Mouse (Mus musculus) heart, postnatal 0 days (tissue): ENCODE data around the gene Sac3d1. TPM values are rescaled to one million over a fixed set of nuclear protein-coding genes. Genes with fewer than 3 reads are reported as not detected.

Source experiments
- ATAC-seq: fragments of 200-750 bp; cut with Nextera tagmentation; 2 replicates; pipeline ENCODE4 v1.8.0; 2017; ENCODE audit warnings: low read depth, moderate number of reproducible peaks, moderate library complexity; ENCODE audit not compliant: insufficient read depth
- DNase-seq: peaks from one replicate; pipeline ENCODE4 v3.0.0-alpha.2; 2016; ENCODE audit warnings: low spot score
- H3K27ac ChIP-seq: fragments of 300-500 bp; sonication (generic); 2 replicates; pipeline ENCODE4 v1.5.1; 2014; ENCODE audit warnings: low read depth, mild to moderate bottlenecking
- H3K27me3 ChIP-seq: fragments of 300-500 bp; sonication (generic); 2 replicates; pipeline ENCODE4 v1.6.1; 2014; ENCODE audit warnings: low read length, mixed read lengths; ENCODE audit not compliant: control insufficient read depth, insufficient read depth
- H3K36me3 ChIP-seq: fragments of 300-500 bp; sonication (generic); replicated peaks from 2 replicates; pipeline ENCODE4 v1.6.1; 2014; ENCODE audit warnings: low read length, mixed read lengths; ENCODE audit not compliant: control insufficient read depth, insufficient read depth
- H3K4me1 ChIP-seq: fragments of 300-500 bp; sonication (generic); 2 replicates; pipeline ENCODE4 v1.6.1; 2014; ENCODE audit warnings: antibody characterized with exemption; ENCODE audit not compliant: control insufficient read depth, insufficient read depth
- H3K4me2 ChIP-seq: fragments of 300-500 bp; sonication (generic); 2 replicates; pipeline ENCODE4 v1.6.1; 2014; ENCODE audit warnings: low read depth, mild to moderate bottlenecking, low read length, moderate library complexity
- H3K4me3 ChIP-seq: fragments of 300-500 bp; sonication (generic); 2 replicates; pipeline ENCODE4 v1.5.1; 2014; ENCODE audit warnings: low read depth, low read length
- H3K9ac ChIP-seq: fragments of 300-500 bp; sonication (generic); replicated peaks from 2 replicates; pipeline ENCODE4 v1.6.1; 2014; ENCODE audit warnings: low read depth, low read length, mixed read lengths
- H3K9me3 ChIP-seq: fragments of 300-500 bp; sonication (generic); replicated peaks from 2 replicates; pipeline ENCODE4 v1.6.1; 2016; ENCODE audit warnings: low read length; ENCODE audit not compliant: control insufficient read depth
- CTCF ChIP-seq: IDR thresholded peaks from 2 replicates; pipeline ENCODE4 v1.5.1; 2016; ENCODE audit warnings: antibody characterized with exemption, control low read depth, low read depth
- EP300 ChIP-seq: IDR thresholded peaks from 2 replicates; pipeline ENCODE4 v1.6.1; 2016; ENCODE audit warnings: antibody characterized with exemption, low read depth
- WGBS: fragments of 180-500 bp; shearing (Covaris S2); extraction: QIAGEN DNeasy Blood & Tissue Kit; methylation state at CpG from one replicate; pipeline ENCODE4 v1.1.7; 2014; 5-methylcytosine and 5-hydroxymethylcytosine counted together
- polyA plus RNA-seq: library from polyadenylated mRNA; unstranded; fragments of >200 nt; fragmentation: Nextera tagmentation; extraction: Ambion mirVana; gene quantifications from 2 replicates; pipeline ENCODE4 v1.2.1, GENCODE M21; 2015
- total RNA-seq: library from RNA; depleted of rRNA; stranded (reverse); fragments of >200 nt; gene quantifications from 2 replicates; pipeline ENCODE4 v1.2.3, GENCODE M21; 2014; ENCODE audit warnings: low replicate concordance

Sac3d1 gene
- total and polyA plus RNA-seq, 2 experiments from 2014 or later = 25.8 to 46.5 TPM

GRCm38 (mm10) chr19:6121761-6122160, 3.3 kb upstream of the Sac3d1 start:
- no peak overlapping the region for H3K4me3 ChIP-seq
- ATAC-seq (no peak), DNase-seq (no peak)
- no peak for TF ChIP-seq EP300
- no peak for TF ChIP-seq CTCF
- H3K9me3 ChIP-seq = no peaks in the 10 kb centered on the region
- H3K36me3 ChIP-seq = 0 out of 2 replicates have a peak, but pooled peaks cover 4% of the 10 kb centered on the region
- no peaks in the 10 kb centered on the region for H3K27me3 ChIP-seq
- no peak overlapping the region for H3K4me2 ChIP-seq
- no peak overlapping the region for H3K9ac ChIP-seq
- 38% methylated on average over 19 of the region's 19 CpGs for WGBS
- H3K27ac ChIP-seq = no peak overlapping the region
- H3K4me1 ChIP-seq = peaks cover 7% of the 10 kb centered on the region

- peak; percentile 1; the same call in 1 of the 2 replicates for ATAC-seq
- DNase-seq = no peak
- 2% methylated on average over 8 of the region's 8 CpGs for WGBS
- no peak for TF ChIP-seq CTCF
- no peak for TF ChIP-seq EP300
- Histone ChIP-seq H3K9ac (peak overlapping the region; percentile 79), H3K27me3 (no peaks in the 10 kb centered on the region), H3K4me3 (peak overlapping the region; percentile 64), H3K4me1 (peaks cover 11% of the 10 kb centered on the region), H3K36me3 (peaks cover 24% of the 10 kb centered on the region), H3K9me3 (no peaks in the 10 kb centered on the region), H3K27ac (peak overlapping the region; percentile 92), H3K4me2 (peak overlapping the region; percentile 98)
These were observed 281 bp upstream of the Sac3d1 start for GRCm38 (mm10) chr19:6118677-6119185.

GRCm38 (mm10) chr19:6117346-6117985, 984 bp downstream of the Sac3d1 start:
- Histone ChIP-seq H3K36me3 (peaks cover 28% of the 10 kb centered on the region), H3K27me3 (no peaks in the 10 kb centered on the region), H3K27ac (peak overlapping the region; percentile 92), H3K9ac (peak overlapping the region; percentile 79), H3K9me3 (no peaks in the 10 kb centered on the region), H3K4me3 (peak overlapping the region; percentile 64), H3K4me1 (peaks cover 11% of the 10 kb centered on the region), H3K4me2 (peak overlapping the region; percentile 98)
- TF ChIP-seq EP300 (no peak), CTCF (no peak)
- DNase-seq = no peak
- 4% methylated on average over 31 of the region's 32 CpGs for WGBS
- peak; percentile 2; the same call in 1 of the 2 replicates for ATAC-seq

GRCm38 (mm10) chr19:6116113-6116850, 2.2 kb downstream of the Sac3d1 start:
- H3K9me3 ChIP-seq = no peaks in the 10 kb centered on the region
- H3K27me3 ChIP-seq = no peaks in the 10 kb centered on the region
- no peak for ATAC-seq
- 77% methylated on average over 15 of the region's 15 CpGs for WGBS
- peak overlapping the region; percentile 98 for H3K4me2 ChIP-seq
- peaks cover 11% of the 10 kb centered on the region for H3K4me1 ChIP-seq
- peaks cover 28% of the 10 kb centered on the region for H3K36me3 ChIP-seq
- 0 out of 2 replicates have a peak overlapping the region, but pooled peaks have one; percentile 5 for H3K27ac ChIP-seq
- TF ChIP-seq EP300 (no peak), CTCF (no peak)
- no peak for DNase-seq
- H3K9ac ChIP-seq = 0 out of 2 replicates have a peak overlapping the region, but pooled peaks have one; percentile 21
- no peak overlapping the region for H3K4me3 ChIP-seq

GRCm38 (mm10) chr19:6113116-6113515, 5.3 kb downstream of the Sac3d1 start:
- no peak for TF ChIP-seq CTCF
- no peak for TF ChIP-seq EP300

More at GRCm38 (mm10) chr19:6113116-6113515, 5.3 kb downstream of the Sac3d1 start:
- Histone ChIP-seq H3K36me3 (peaks cover 23% of the 10 kb centered on the region), H3K9me3 (no peaks in the 10 kb centered on the region), H3K4me1 (peaks cover 11% of the 10 kb centered on the region), H3K9ac (no peak overlapping the region), H3K27ac (no peak overlapping the region), H3K4me2 (no peak overlapping the region), H3K27me3 (no peaks in the 10 kb centered on the region), H3K4me3 (no peak overlapping the region)
- ATAC-seq (no peak), DNase-seq (no peak)
- WGBS = 50% methylated on average over 6 of the region's 6 CpGs
